Mouse (Mus musculus) cerebellum, adult 2 months (tissue): ENCODE data around the gene Pigp.
A peak's percentile ranks its signal among the peaks of the same experiment; 100 is the strongest.

Experiments used
- CTCF ChIP-seq: fragments of 200-500 bp; IDR thresholded peaks from 2 replicates; pipeline ENCODE4 v1.5.1; 2011; ENCODE audit warnings: low read depth, mild to moderate bottlenecking, control low read depth, low read length, moderate library complexity, borderline replicate concordance; ENCODE audit not compliant: insufficient read depth
- POLR2A ChIP-seq: fragments of 200-500 bp; IDR thresholded peaks from 2 replicates; pipeline ENCODE4 v1.6.1; 2011; ENCODE audit warnings: low read length, control low read depth, borderline replicate concordance; ENCODE audit not compliant: insufficient read depth

GRCm38 (mm10) chr16:94331886-94332252 is 39.8 kb downstream of the Pigp start:
- TF ChIP-seq CTCF = peak; percentile 95
- no peak for TF ChIP-seq POLR2A
